Mouse (Mus musculus): ENCODE results near the gene Thyn1. TPM values are rescaled to one million over a fixed set of nuclear protein-coding genes. Genes with fewer than 3 reads are reported as not detected.
A peak's percentile ranks its signal among the peaks of the same experiment; 100 is the strongest.

Thyn1 gene
- total and polyA plus RNA-seq, 3 experiments: 141 to 203 (median 150) TPM

GRCm38 (mm10) chr9:27029828-27030762 is 30.6 kb downstream of the Thyn1 start, which contains the start of the genes Vps26b and Ncapd3:
Gene Vps26b (minus strand): TSS chr9:27030065.
Gene Ncapd3 (plus strand): TSS chr9:27030175.
- H3K4me3 ChIP-seq (replicated peaks in 1 of 3; ENCODE audit: low read depth in 2 of 3, low read length in 2 of 3, poor library complexity in 1 of 3): peak within 1 kb of the TSS; percentile 87 to 98 (median 88)
- H3K4me1 ChIP-seq (ENCODE audit: control insufficient read depth in 1 of 2, insufficient read depth in 2 of 2): peaks cover 17 to 49% of the 10 kb centered on the region in 2 experiments
- dilution Hi-C loops (cut with MboI; ENCODE audit: extremely low pct_ligation_motif_present, extremely low pct_unique_long_range_greater_than_20kb, low sequenced_read_pairs) (no loop called here), in situ Hi-C loops (cut with MboI; ENCODE audit: low pct_ligation_motif_present, low pct_unique_long_range_greater_than_20kb, low sequenced_read_pairs) (no loop called here)
- peaks cover 0 to 27% of the 10 kb centered on the region in 2 experiments for H3K36me3 ChIP-seq (replicated peaks in 1 of 2; ENCODE audit: control insufficient read depth in 1 of 2, insufficient read depth in 1 of 2, low read length in 1 of 2)
- peaks cover 48% of the 10 kb centered on the region for H3K79me2 ChIP-seq (replicated peaks; ENCODE audit: control insufficient read depth, extremely low read depth, insufficient read depth, poor library complexity, severe bottlenecking)
- H3K4me2 ChIP-seq (ENCODE audit: insufficient read depth, low read depth, poor library complexity, severe bottlenecking): peak within 1 kb of the TSS; percentile 88
- no peaks in the 10 kb centered on the region for H3K9me3 ChIP-seq (replicated peaks; ENCODE audit: low read length)
- H3K9ac ChIP-seq (ENCODE audit: insufficient read depth, low read depth): peak within 1 kb of the TSS; percentile 91
- peak within 1 kb of the TSS; percentile 68 for H3K27ac ChIP-seq (ENCODE audit: insufficient read depth, low read depth)
- peaks cover 2% of the 10 kb centered on the region for H3K27me3 ChIP-seq (replicated peaks)
- peak; percentile 97 for DNase-seq (ENCODE audit: extremely low read depth)
- no peak for TF ChIP-seq MAFK (IDR thresholded peaks at IDR 0.05; ENCODE audit: insufficient replicate concordance, low read length)
- no peak for TF ChIP-seq POLR2AphosphoS2 (IDR thresholded peaks at IDR 0.05; ENCODE audit: low read depth, low read length)
- no peak for TF ChIP-seq JUND (conservative IDR thresholded peaks at IDR 0.05; ENCODE audit: low read depth, low read length)
- TF ChIP-seq GABPA (IDR thresholded peaks at IDR 0.05; ENCODE audit: insufficient replicate concordance, low read depth, low read length): no peak
- TF ChIP-seq TCF12 (IDR thresholded peaks at IDR 0.05; ENCODE audit: low read depth, low read length): no peak; the same call in 1 of the 2 replicates
- TF ChIP-seq KAT2A (IDR thresholded peaks at IDR 0.05; ENCODE audit: insufficient replicate concordance, low read length): peak; percentile 72; the same call in 1 of the 2 replicates
- no peak; the same call in 1 of the 2 replicates for TF ChIP-seq MEF2A (IDR thresholded peaks at IDR 0.05; ENCODE audit: borderline replicate concordance, low read depth, low read length)
- TF ChIP-seq MYC (IDR thresholded peaks at IDR 0.05; ENCODE audit: low read depth, low read length): peak; percentile 34; the same call in 1 of the 2 replicates
- no peak for TF ChIP-seq SMC3 (IDR thresholded peaks at IDR 0.05; ENCODE audit: low read depth, low read length)
- peak; percentile 40 for TF ChIP-seq POLR2A (IDR thresholded peaks at IDR 0.05; ENCODE audit: low read depth, low read length)
- TF ChIP-seq CHD2 (IDR thresholded peaks at IDR 0.05; ENCODE audit: low read length): peak; percentile 89
- peak; percentile 83; the same call in 1 of the 2 replicates for TF ChIP-seq E2F4 (IDR thresholded peaks at IDR 0.05; ENCODE audit: insufficient replicate concordance, low read depth, low read length)
- no peak for TF ChIP-seq ZC3H11A (IDR thresholded peaks at IDR 0.05; ENCODE audit: low read depth, low read length)
- TF ChIP-seq RCOR1 (conservative IDR thresholded peaks at IDR 0.05; ENCODE audit: low read depth, low read length): no peak
- TF ChIP-seq ELF1 (IDR thresholded peaks at IDR 0.05; ENCODE audit: low read depth, low read length): peak; percentile 82
- TF ChIP-seq ZMIZ1 (IDR thresholded peaks at IDR 0.05; ENCODE audit: low read depth, low read length): no peak
- TF ChIP-seq RAD21 (IDR thresholded peaks at IDR 0.05; ENCODE audit: low read depth, low read length): no peak
- peak; percentile 67 for TF ChIP-seq HCFC1 (IDR thresholded peaks at IDR 0.05; ENCODE audit: low read depth, low read length)
- no peak for TF ChIP-seq ZNF384 (IDR thresholded peaks at IDR 0.05; ENCODE audit: low read depth, low read length)
- no peak for TF ChIP-seq JUN (IDR thresholded peaks at IDR 0.05; ENCODE audit: insufficient read depth, low read depth, low read length)
- peak; percentile 72 for TF ChIP-seq NELFE (IDR thresholded peaks at IDR 0.05; ENCODE audit: low read depth, low read length)
- peak; percentile 39 for TF ChIP-seq BHLHE40 (IDR thresholded peaks at IDR 0.05; ENCODE audit: low read depth, low read length)
- TF ChIP-seq IRF4 (IDR thresholded peaks at IDR 0.05; ENCODE audit: low read depth, low read length): 0 out of 2 replicates have a peak, but pooled peaks have one; percentile 0
- no peak for TF ChIP-seq CHD1 (IDR thresholded peaks at IDR 0.05; ENCODE audit: low read depth, low read length)
- TF ChIP-seq ETS1 (conservative IDR thresholded peaks at IDR 0.05; ENCODE audit: low read depth, low read length): no peak
- TF ChIP-seq UBTF (IDR thresholded peaks at IDR 0.05; ENCODE audit: low read depth, low read length): 0 out of 2 replicates have a peak, but pooled peaks have one; percentile 24
- peak; percentile 50; the same call in 1 of the 2 replicates for TF ChIP-seq TBP (conservative IDR thresholded peaks at IDR 0.05; ENCODE audit: low read depth, low read length)
- TF ChIP-seq MAX (IDR thresholded peaks at IDR 0.05; ENCODE audit: low read length): peak; percentile 56; the same call in 1 of the 2 replicates
- peak; percentile 96 for TF ChIP-seq SIN3A (IDR thresholded peaks at IDR 0.05; ENCODE audit: low read length)
- peak; percentile 82 for TF ChIP-seq MAZ (IDR thresholded peaks at IDR 0.05; ENCODE audit: low read depth, low read length)
- no peak for TF ChIP-seq CTCF (conservative IDR thresholded peaks at IDR 0.05 in 1 of 2, IDR thresholded peaks at IDR 0.05 in 1 of 2; ENCODE audit: low read depth in 2 of 2, low read length in 2 of 2)
- TF ChIP-seq USF1 (IDR thresholded peaks at IDR 0.05; ENCODE audit: low read depth, low read length): no peak
- no peak for TF ChIP-seq PAX5 (IDR thresholded peaks at IDR 0.05; ENCODE audit: low read length)
- TF ChIP-seq MXI1 (IDR thresholded peaks at IDR 0.05; ENCODE audit: low read depth, low read length): peak; percentile 87
- TF ChIP-seq USF2 (conservative IDR thresholded peaks at IDR 0.05; ENCODE audit: low read depth, low read length): no peak
- no peak for TF ChIP-seq EP300 (IDR thresholded peaks at IDR 0.05; ENCODE audit: low read length)
- TF ChIP-seq NRF1 (IDR thresholded peaks at IDR 0.05; ENCODE audit: low read depth, low read length): peak; percentile 88
- TF ChIP-seq ZKSCAN1 (IDR thresholded peaks at IDR 0.05; ENCODE audit: borderline replicate concordance, low read depth, low read length): no peak

Measured in CH12.LX (cell line).